Mouse (Mus musculus) hindbrain, embryonic 16.5 days (tissue): ENCODE results near the gene Slfn5. TPM values are rescaled to one million over a fixed set of nuclear protein-coding genes. Genes with fewer than 3 reads are reported as not detected.
A peak's percentile ranks its signal among the peaks of the same experiment; 100 is the strongest.

Experiments used
- ATAC-seq: fragments of 200-750 bp; cut with Nextera tagmentation; 2 replicates; pipeline ENCODE4 v1.8.0; 2017; ENCODE audit warnings: moderate TSS enrichment, moderate library complexity
- H3K27ac ChIP-seq: fragments of 300-500 bp; sonication (generic); 2 replicates; pipeline ENCODE4 v1.5.1; 2014; ENCODE audit warnings: low read depth, mild to moderate bottlenecking, control low read depth, low read length, moderate library complexity
- H3K27me3 ChIP-seq: fragments of 300-500 bp; sonication (generic); replicated peaks from 2 replicates; pipeline ENCODE4 v1.6.1; 2014; ENCODE audit warnings: low read length; ENCODE audit not compliant: control insufficient read depth, insufficient read depth
- H3K36me3 ChIP-seq: fragments of 300-500 bp; sonication (generic); 2 replicates; pipeline ENCODE4 v1.6.1; 2014; ENCODE audit warnings: mild to moderate bottlenecking, low read length, moderate library complexity, mixed read lengths; ENCODE audit not compliant: control insufficient read depth, insufficient read depth
- H3K4me1 ChIP-seq: fragments of 300-500 bp; sonication (generic); 2 replicates; pipeline ENCODE4 v1.6.1; 2014; ENCODE audit warnings: low read depth, low read length; ENCODE audit not compliant: control insufficient read depth, insufficient read depth
- H3K4me2 ChIP-seq: fragments of 300-500 bp; sonication (generic); 2 replicates; pipeline ENCODE4 v1.6.1; 2014; ENCODE audit warnings: mild to moderate bottlenecking, low read length, control low read depth, moderate library complexity
- H3K4me3 ChIP-seq: fragments of 300-500 bp; sonication (generic); 2 replicates; pipeline ENCODE4 v1.5.1; 2014; ENCODE audit warnings: mild to moderate bottlenecking, low read length, control low read depth, moderate library complexity
- H3K9ac ChIP-seq: fragments of 300-500 bp; sonication (generic); 2 replicates; pipeline ENCODE4 v1.6.1; 2014; ENCODE audit warnings: low read depth, mild to moderate bottlenecking, control low read depth, low read length, moderate library complexity
- H3K9me3 ChIP-seq: fragments of 300-500 bp; sonication (generic); 2 replicates; pipeline ENCODE4 v1.6.1; 2014; ENCODE audit warnings: mild to moderate bottlenecking, low read length, moderate library complexity; ENCODE audit not compliant: control insufficient read depth
- WGBS: fragments of 180-500 bp; shearing (Covaris S2); extraction: QIAGEN DNeasy Blood & Tissue Kit; methylation state at CpG from one replicate; pipeline ENCODE4 v1.1.7; 2014; 5-methylcytosine and 5-hydroxymethylcytosine counted together
- polyA plus RNA-seq: library from polyadenylated mRNA; unstranded; fragments of >200 nt; fragmentation: Nextera tagmentation; extraction: Ambion mirVana; gene quantifications from 2 replicates; pipeline ENCODE4 v1.2.1, GENCODE M21; 2015

Gene Slfn5
- polyA plus RNA-seq, 1 experiment from 2014 or later = 1.9 TPM

DNA sequence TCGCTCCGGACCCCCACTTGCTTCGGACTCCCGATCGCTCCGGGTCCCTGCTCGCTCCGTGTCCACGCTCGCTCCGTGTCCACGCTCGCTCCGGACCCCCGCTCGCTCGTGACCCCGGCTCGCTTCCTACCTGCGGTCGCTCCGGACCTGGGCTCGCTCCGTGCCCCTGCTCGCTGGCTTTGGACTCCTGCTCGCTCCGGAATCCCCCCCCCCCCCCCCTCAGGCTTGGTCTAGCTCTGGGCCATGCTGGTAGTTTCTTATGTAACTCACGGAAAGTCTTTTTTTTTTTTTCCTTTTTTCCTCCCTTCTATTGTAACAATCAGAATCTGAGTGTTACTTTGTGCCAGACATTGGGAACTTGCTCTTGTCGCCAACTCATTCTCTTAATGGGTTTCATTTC, 18.0 kb upstream of the Slfn5 start:
- peaks cover 6% of the 10 kb centered on the region for H3K4me1 ChIP-seq
- 2% methylated on average over 29 of the region's 29 CpGs for WGBS
- no peak overlapping the region for H3K27ac ChIP-seq
- no peak for ATAC-seq
- no peak overlapping the region for H3K9ac ChIP-seq
- peak overlapping the region; percentile 98 for H3K4me2 ChIP-seq
- H3K36me3 ChIP-seq = no peaks in the 10 kb centered on the region
- H3K4me3 ChIP-seq = peak overlapping the region; percentile 55
- H3K27me3 ChIP-seq = peaks cover 38% of the 10 kb centered on the region
- no peaks in the 10 kb centered on the region for H3K9me3 ChIP-seq

DNA sequence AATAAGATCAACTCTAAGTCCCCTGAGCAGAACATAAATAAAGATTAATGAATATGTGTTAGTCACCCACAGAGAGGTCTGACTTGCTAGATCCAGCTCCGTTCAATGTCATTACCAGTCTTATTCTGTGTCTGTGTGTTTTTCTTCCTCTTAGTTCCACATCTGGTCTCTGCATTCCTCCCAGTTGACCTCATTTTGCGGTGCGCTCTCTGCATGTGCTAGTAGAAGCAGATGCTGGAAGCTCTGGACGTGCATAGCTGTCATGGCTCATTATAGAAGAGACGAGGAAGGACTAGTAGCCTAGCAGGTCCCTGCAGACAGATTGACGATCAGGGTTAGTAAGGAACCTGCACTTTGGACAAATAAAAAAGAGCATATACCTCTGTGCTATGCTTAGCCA, 7.8 kb upstream of the Slfn5 start:
- 52% methylated on average over 6 of the region's 6 CpGs for WGBS
- Histone ChIP-seq H3K27ac (no peak overlapping the region), H3K27me3 (no peaks in the 10 kb centered on the region), H3K36me3 (no peaks in the 10 kb centered on the region), H3K4me1 (no peaks in the 10 kb centered on the region), H3K9me3 (no peaks in the 10 kb centered on the region), H3K4me3 (no peak overlapping the region), H3K4me2 (no peak overlapping the region), H3K9ac (no peak overlapping the region)
- ATAC-seq = no peak

DNA sequence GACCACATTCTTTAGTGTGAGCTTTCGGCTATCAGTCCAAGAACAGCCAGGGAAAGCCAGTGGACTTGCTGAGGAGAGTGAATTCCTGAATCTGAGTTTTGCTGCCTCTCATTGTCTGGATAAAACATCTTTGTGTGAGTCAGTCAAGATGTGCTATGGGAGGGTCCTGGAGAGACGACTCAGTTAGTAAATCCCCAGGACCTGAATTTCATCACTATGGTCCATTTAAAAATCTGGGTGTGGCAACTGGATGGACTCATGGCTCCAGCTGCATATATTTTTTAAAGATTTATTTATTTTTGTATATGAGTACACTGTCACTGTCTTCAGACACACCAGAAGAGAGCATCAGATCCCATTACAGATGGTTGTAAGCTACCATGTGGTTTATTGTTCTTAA, 5.5 kb upstream of the Slfn5 start:
- Histone ChIP-seq H3K4me1 (no peaks in the 10 kb centered on the region), H3K36me3 (no peaks in the 10 kb centered on the region), H3K4me2 (no peak overlapping the region), H3K4me3 (no peak overlapping the region), H3K9ac (no peak overlapping the region), H3K27me3 (peaks cover 4% of the 10 kb centered on the region), H3K27ac (no peak overlapping the region), H3K9me3 (no peaks in the 10 kb centered on the region)
- no peak for ATAC-seq
- 69% methylated on average over 2 of the region's 2 CpGs for WGBS

DNA sequence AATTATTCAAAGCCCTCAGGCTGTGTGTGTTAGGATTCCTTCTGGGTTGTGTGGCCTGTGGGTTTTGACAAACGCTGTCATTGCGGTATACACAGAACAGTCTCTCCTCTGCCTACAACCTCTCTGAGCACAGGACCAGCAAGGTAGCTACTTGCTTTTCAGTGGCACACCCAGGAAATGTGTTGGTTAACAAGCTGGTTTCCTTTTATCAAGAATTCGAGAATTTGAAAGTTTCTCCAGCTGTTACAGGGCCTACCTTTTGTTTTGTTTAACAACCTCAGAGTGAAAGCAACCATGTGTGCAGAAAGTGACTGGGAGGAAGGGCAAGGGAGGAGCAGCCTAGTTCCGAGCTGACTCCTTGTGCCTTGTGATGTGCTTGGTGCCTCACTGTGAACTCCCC, 3.7 kb upstream of the Slfn5 start:
- H3K4me3 ChIP-seq = no peak overlapping the region
- no peaks in the 10 kb centered on the region for H3K36me3 ChIP-seq
- no peak for ATAC-seq
- 43% methylated on average over 4 of the region's 4 CpGs for WGBS
- no peak overlapping the region for H3K27ac ChIP-seq
- H3K27me3 ChIP-seq = peaks cover 16% of the 10 kb centered on the region
- no peaks in the 10 kb centered on the region for H3K9me3 ChIP-seq
- no peak overlapping the region for H3K9ac ChIP-seq
- H3K4me2 ChIP-seq = no peak overlapping the region
- H3K4me1 ChIP-seq = no peaks in the 10 kb centered on the region

DNA sequence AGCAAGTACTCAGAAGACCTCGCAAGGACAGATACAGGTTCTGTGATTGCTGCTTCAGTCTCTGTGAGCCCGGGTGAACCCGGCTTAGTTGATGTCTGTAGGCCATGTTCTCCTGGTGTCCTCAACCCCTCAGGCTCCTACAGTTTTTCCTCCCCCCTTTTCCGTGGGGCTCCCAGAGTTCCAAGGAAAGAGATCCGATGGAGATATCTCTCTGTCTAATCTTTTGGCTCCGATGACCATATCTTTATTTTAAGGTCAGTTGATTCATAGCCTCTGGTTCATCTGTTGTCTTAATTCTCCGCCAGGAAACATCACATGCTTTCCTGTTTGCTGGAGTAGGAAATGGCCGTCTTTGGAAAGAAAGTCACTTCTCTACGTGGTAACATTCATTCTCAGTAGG, 2.1 kb upstream of the Slfn5 start:
- Histone ChIP-seq H3K36me3 (no peaks in the 10 kb centered on the region), H3K4me2 (no peak overlapping the region), H3K9me3 (no peaks in the 10 kb centered on the region), H3K27me3 (peaks cover 19% of the 10 kb centered on the region), H3K27ac (no peak overlapping the region), H3K4me3 (no peak overlapping the region), H3K9ac (no peak overlapping the region), H3K4me1 (no peaks in the 10 kb centered on the region)
- WGBS = 88% methylated on average over 9 of the region's 9 CpGs
- ATAC-seq = no peak

DNA sequence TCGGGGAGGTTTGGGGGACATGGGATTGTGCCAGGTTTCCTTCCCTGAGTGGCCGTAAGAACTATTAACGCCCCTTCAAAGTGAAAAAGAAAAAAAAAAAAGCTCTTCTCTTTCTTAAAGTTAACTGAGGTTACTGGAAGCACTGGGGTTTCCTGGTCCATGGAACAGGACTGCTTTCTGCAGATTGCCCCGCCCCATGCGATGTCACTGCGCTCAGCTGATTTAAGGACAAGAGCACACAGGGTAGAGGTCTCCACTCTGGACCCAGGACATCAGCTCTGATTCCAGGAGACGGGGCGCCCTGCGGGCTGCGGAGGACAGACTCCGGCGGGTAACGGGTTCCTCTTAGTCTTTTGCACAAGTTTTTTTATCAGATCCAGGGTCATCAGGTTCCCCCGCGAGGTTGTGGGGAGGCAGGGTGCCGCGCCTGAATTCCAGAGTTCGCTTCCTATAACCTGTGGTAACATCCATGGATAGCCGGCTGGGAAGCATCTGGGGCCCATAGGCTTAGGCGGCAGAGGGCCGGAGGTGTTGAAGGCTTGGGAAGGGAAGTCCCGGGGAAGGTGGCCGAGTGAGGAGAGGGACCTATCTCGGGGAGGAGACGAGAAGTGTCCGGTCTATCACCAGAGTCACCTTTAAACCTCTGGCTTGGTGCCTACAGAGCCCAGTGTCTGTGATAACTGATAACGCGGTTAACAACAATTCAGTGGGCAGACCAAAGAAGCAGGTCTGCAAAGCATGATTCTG, 889 bp downstream of the Slfn5 start:
- Histone ChIP-seq H3K4me2 (peak overlapping the region; percentile 25; the same call in 1 of the 2 replicates), H3K4me1 (no peaks in the 10 kb centered on the region), H3K36me3 (no peaks in the 10 kb centered on the region), H3K27me3 (peaks cover 19% of the 10 kb centered on the region), H3K27ac (no peak overlapping the region), H3K4me3 (peak overlapping the region; percentile 17; the same call in 1 of the 2 replicates), H3K9ac (no peak overlapping the region; the same call in 1 of the 2 replicates), H3K9me3 (no peaks in the 10 kb centered on the region)
- WGBS = 12% methylated on average over 28 of the region's 28 CpGs
- no peak for ATAC-seq

DNA sequence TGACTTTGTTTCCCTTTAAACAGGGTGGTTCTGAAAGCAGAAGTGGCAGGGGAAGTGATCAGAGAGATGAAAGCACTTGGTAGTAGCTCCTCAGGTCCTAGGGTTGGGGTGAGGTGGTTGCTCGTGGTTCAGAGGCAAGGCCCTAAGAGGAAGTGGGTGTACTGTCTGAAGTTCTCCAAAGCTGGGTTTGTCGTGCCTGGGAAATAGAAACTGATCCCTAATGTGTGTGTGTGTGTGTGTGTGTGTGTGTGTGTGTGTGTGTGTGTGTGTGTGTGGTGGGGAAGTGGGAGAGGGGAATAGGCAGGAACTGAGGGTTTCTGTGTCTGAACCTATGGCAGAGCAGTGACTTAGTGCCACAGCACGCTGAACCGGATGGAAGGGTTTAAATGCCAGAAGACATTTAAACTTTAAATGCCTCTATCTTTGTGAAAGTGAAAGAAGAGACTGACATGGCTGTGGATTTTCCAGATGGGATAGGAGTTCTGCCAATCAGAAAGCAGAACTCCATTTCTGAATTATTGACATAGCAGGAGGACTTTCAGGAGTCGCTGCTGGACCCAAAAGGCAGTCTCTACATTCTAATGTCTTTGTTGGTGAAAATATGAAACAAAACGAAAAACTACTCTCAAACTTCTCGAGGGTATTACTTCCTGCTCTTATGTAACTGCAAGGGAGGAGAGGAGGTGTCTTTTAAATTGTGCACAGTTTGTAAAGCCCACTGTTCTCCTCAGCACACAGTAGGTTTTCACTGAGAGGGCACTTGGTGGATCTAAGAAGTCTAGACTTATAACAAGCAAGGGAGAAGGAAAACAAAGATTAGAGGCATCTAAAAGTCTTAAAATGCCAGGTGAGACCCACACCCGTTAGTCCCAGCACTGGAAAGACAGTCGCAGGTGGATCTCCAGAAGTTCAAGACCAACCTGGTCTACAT, 1.7 kb downstream of the Slfn5 start:
- Histone ChIP-seq H3K27me3 (peaks cover 19% of the 10 kb centered on the region), H3K27ac (no peak overlapping the region), H3K4me1 (no peaks in the 10 kb centered on the region), H3K4me3 (no peak overlapping the region), H3K36me3 (no peaks in the 10 kb centered on the region), H3K9ac (no peak overlapping the region), H3K4me2 (no peak overlapping the region), H3K9me3 (no peaks in the 10 kb centered on the region)
- no peak for ATAC-seq
- 68% methylated on average over 9 of the region's 9 CpGs for WGBS

DNA sequence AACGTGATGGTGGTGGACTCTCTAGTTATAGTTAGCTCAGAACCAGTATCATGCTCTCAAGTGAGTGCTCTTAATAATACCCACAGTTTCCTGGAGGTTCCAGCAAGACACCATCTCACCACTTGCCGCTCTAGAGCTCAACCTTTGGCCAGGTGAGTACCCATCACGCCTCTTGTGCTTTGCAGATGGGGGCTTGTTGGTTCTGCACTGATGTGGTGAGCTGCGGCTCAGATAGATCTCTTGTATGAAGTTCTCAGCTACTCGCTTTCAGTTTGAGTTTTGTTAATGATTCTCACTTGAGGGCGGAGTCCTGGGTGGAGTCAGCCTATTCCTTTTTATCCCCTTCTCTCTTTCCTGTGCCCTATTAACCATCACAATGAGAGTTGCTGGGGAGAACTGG, 3.5 kb downstream of the Slfn5 start:
- Histone ChIP-seq H3K4me2 (no peak overlapping the region), H3K9ac (no peak overlapping the region), H3K4me1 (no peaks in the 10 kb centered on the region), H3K27ac (no peak overlapping the region), H3K9me3 (no peaks in the 10 kb centered on the region), H3K36me3 (no peaks in the 10 kb centered on the region), H3K27me3 (peaks cover 19% of the 10 kb centered on the region), H3K4me3 (no peak overlapping the region)
- 77% methylated on average over 6 of the region's 6 CpGs for WGBS
- no peak for ATAC-seq

DNA sequence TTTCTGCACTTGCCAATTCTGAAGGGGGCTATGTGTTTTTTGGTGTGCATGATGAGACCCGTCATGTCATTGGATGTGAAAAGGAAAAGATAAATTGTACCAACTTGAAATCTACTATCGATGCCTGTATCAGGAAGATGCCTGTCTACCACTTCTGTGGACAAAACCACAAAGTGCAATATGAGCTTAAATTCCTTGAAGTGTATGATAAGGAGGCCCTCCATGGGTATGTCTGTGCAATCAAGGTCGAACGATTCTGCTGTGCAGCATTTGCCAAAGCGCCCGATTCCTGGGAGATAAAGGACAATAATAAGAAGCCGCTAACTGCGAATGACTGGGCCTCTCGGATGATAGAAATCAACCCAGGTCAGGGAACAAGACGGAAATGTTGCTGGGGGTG, 5.8 kb downstream of the Slfn5 start:
- H3K27ac ChIP-seq = no peak overlapping the region
- no peak overlapping the region for H3K4me3 ChIP-seq
- no peak for ATAC-seq
- H3K4me1 ChIP-seq = no peaks in the 10 kb centered on the region
- no peak overlapping the region for H3K9ac ChIP-seq
- no peaks in the 10 kb centered on the region for H3K36me3 ChIP-seq
- peaks cover 7% of the 10 kb centered on the region; the same call in 1 of the 2 replicates for H3K27me3 ChIP-seq
- no peak overlapping the region for H3K4me2 ChIP-seq
- no peaks in the 10 kb centered on the region for H3K9me3 ChIP-seq
- WGBS = 76% methylated on average over 10 of the region's 10 CpGs
